Mouse (Mus musculus) left cerebral cortex, postnatal 4 days (tissue): ENCODE measurements around the gene Ruvbl1. TPM values are rescaled to one million over a fixed set of nuclear protein-coding genes. Genes with fewer than 3 reads are reported as not detected.

Experiments used
- DNase-seq: peaks from one replicate; pipeline ENCODE4 v3.0.0-alpha.2; 2022
- intact Hi-C: fragments of 180-260 bp; cut with DNase I; formaldehyde crosslinking; loops from one replicate; pipeline ENCODE4 v1.15.1; 2025
- total RNA-seq, 2 experiments: library from RNA; stranded (reverse); gene quantifications; 2 replicates each; pipeline ENCODE4 v1.2.3; 2021

The Ruvbl1 gene
- total RNA-seq, 2 experiments from 2014 or later, result 41.2 to 46.3 TPM

DNA sequence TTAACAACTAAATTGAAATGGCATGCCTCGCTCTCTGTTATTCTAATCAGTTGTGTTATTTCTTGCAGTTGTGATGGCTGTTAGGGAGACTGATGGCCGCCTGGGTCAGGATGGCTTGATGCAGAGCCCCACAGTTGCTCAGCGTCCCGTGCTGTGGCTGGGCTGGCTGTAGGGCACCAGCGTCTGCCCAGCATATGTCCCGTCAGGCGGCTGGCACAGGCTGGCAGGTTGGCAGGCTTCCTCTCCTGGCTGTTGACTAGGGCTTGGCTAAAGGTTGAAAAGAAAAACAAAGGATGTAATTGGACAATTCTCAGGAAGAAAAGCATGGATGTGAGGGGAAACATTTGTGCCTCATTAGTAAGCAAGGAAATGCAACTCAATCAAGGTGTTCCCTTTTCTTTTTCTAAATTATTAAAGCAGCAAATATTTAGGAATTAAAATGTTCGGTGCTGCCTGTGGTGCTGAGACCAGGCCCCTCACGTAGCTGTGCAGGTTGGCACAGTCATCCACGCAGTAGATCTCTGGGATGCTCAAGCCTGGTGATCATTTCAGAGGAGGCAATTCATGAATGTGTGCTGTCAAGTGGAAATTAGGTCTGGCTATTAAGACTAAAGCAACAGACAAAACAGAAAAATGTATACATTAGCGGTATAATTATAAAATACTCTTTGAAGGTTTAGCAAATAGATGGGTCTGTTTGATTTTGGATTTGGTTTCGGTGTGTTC lies 25.6 kb downstream of the Ruvbl1 start:
- DNase-seq, result peak; percentile 94
- intact Hi-C loops, result loop anchor here (10.0 kb wide), 1 partner anchor 296 kb away; the partner anchor contains the start of gene Gata2

DNA sequence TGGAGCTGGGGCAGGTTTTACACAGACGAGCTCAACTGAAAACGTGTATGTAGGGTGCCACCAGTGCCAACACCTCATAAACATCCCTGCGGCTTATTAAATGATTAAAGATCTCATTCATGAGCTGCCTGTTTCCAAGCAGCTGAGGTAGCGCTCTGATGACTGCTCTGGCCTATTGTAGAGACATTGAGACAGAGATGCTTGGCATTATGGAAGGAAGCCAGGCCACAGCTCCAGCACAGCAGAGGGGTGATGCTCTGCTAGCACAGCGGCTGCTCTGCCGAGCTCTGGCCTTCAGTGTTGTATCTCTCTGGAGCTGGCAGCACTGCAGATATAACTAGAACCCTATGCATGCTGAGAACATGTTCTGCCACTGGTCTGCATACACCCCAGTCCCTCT lies 28.5 kb downstream of the Ruvbl1 start:
- no peak for DNase-seq
- intact Hi-C loops, result loop anchor here (10.0 kb wide), 1 partner anchor 299 kb away; the partner anchor contains the start of gene Gata2

DNA sequence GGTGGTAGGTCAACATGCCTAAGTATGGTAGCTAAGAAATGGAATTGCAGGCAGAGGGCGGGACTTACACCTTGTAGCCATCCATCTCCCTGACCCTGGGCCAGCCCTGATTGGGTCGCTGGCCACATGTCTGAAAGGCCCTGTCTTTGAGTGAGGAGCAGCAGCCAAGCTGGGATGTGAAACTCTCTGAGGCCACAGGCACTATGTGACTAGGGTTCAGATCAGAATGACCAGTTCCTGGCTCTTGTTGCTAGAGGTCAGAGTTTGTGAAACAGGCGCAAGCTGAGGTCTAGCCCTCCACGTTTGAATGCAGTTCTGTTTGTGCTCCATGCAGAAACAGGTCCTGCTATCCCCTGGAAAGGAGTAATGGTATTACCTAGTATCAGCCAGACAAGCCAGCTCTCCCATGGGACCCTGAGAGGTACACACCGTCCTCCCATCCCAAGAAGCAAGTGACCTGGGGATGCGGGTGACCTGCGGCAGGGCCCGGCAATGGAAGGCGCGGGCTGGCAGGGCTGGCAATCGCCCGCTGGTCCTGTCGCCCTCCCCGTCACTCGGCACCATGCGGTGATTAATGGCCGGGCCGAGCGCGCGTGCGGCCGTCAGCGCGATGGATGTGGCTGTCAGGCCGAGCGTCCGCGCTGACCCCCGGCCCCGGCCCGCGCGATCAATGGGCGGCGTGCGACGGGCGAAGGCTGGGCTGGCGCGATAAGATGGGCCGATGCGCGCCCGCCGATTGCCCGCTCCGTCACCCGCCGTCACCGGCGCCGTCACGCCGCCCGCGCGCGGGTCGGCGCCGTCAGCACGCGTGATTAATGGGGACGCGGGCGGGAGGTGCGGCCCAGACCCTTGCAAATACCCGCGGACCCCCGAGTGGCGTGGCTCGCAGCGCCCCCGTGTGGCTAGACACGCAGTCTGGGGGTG lies 34.5 kb downstream of the Ruvbl1 start:
- intact Hi-C loops, result loop anchor here (5.0 to 10.0 kb wide), 2 partner anchors 305 to 387 kb away; partner anchors contain the start of gene Gata2
- DNase-seq, result peak; percentile 87

DNA sequence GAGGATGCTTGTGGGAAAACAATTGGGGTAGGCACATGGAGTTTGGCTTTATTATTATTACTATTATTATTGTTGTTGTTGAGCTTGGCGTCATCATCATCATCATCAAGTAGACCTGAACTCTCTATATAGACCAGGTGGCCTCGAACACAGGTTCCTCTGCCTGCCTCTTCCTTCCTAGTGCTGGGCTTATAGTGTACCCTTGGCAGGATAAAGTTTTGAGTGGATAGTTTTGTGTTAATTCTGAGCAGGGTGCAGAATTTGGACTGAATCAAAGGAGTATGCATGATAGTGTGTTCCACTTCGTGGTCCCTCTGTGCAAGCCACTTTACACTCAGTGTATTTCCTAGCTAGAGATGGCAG lies 35.2 kb downstream of the Ruvbl1 start:
- no peak for DNase-seq
- intact Hi-C loops, result loop anchor here (5.0 kb wide), 1 partner anchor 388 kb away; no protein-coding TSS in a partner anchor

DNA sequence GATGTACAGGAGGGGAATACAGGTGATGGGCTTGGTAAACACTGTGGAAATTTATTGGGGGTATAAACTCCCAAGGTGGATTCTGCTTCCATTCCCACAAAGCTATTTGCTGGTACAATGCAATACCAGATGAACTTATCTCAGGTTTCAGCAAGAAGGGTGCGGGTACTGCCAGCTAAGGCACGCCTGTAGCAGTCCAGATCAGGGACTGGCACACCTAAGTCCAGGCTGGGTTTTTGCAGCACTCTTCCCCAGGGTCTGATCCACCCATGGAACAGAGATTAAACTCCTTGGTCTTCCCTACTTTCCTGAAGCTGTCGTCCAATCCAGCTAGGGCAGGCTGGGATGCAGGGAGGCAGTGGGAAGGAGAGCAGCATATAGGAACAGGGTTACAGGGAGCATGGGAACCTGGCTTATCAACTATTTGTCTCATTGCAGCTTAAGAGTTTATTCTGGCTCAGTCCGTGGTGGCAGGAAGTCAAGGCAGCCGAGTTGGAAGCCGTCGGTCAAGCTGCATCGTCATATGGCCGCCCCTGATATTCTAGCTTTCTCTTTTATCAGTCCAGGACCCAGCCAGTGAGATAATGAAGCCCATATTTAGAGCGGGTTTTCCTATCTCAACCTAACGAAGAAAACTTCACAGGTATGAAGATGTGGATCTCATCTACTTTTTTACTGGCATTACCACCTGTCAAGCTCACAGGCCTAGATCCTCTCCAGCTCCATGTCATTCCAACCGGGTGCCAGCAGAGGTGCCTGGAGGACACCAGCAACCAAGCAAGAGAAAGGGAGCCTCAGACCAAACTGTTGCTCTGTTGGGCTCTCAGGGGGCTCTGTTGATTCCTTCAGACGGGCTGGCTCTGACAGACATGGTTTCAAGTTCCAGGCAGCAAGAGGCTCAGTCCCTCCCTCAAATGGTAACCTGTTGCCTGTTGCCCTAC lies 37.1 kb downstream of the Ruvbl1 start:
- no peak for DNase-seq
- intact Hi-C loops, result loop anchor here (5.0 kb wide), 1 partner anchor 390 kb away; no protein-coding TSS in a partner anchor

DNA sequence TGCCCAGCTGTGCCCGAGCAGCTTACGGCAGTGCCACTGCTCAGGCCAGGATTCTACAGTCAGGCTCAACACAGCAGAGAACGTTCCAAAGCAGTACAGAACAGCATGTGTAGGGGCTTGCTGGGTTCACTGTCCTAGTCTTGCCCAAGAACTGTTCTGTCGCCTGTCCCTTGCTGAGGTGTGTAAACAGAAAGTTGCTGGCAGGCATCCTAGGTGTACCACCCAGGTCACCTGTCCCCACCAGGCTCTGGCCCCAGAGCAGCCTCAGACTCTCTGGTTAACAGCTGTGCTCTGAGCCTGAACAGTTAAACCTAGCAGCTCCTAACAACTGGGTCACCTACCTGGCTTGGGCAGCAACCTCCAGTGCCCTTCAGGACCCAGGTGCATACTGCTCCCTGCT lies 37.8 kb downstream of the Ruvbl1 start:
- DNase-seq, result no peak
- intact Hi-C loops, result loop anchor here (5.0 kb wide), 1 partner anchor 391 kb away; no protein-coding TSS in a partner anchor

DNA sequence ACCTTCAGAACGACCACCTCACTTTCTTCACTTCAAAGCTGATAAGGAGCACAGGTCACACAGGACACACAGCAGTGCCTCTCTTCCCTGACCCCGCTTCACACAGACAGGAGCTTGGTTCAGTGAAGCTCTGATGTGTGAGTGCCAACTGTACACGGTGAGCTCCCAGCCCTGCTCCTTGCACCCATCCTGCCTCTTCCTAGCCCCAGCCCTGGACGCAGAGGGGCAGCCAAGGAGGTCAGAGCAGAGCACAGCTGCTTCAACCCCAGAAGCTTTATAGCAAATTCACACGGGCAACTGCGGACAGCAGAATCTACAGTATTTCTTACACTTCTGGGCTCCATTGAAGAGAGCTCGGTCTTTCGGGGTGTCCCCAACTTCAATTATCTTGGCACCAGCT lies 48.8 kb downstream of the Ruvbl1 start:
- no peak for DNase-seq
- intact Hi-C loops, result no loop called here

DNA sequence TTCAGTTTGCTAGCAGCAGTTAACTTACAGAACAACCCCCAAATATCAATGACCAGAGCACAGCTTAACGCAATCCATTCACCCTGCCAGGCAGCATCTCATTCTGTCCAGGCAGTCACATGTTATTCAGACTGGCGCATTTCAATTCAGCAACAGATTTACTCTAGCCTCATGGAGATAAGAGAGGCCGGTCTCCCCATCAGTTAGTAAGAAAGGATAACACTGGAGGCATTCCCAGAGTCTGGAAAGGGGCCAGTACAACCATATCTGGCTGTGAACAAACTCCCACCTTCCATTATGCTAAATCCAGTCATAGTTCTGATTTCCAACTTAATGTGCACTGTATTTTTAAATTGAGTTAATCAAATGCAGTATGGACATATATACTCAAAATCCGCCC lies 49.3 kb downstream of the Ruvbl1 start:
- intact Hi-C loops, result no loop called here
- DNase-seq, result no peak

DNA sequence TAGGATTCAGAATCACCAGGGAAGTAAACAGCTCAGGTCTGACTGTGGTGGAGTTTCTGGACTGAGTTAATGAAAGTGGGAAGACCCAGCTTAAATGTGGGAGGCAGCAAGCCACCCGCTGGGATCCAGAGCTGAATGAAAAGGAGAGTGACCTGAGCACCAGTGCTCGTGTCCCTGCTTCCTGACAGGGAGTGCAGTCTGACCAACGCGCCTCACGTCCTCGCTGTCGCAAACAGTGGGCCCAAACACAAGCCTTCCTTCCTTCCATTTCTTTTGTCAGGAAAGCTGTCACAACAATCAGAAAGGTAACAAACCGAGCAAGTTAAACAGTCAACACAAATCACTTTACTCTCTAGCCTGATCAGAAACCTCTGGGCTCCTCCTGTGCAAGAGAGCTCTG lies 50.8 kb downstream of the Ruvbl1 start:
- no peak for DNase-seq
- intact Hi-C loops, result no loop called here

DNA sequence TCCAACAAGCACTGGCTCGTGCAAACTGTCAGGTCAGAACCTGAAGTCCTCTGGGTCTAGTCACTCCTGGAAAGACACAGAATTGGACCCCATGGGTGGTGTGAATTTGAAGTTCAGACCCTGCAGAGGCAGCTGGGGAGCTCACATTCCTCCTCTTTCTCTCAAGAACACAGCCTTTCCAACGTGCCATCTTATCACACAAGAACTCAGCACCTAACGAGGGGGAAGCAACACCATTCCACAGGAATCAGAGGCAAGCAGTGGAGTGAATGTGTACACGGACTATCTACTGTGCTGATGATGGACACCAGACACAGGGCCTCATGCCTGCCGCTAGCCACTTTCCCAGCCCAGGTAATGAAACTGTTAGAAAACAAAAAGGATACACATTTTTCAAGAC lies 51.5 kb downstream of the Ruvbl1 start:
- no peak for DNase-seq
- intact Hi-C loops, result no loop called here

DNA sequence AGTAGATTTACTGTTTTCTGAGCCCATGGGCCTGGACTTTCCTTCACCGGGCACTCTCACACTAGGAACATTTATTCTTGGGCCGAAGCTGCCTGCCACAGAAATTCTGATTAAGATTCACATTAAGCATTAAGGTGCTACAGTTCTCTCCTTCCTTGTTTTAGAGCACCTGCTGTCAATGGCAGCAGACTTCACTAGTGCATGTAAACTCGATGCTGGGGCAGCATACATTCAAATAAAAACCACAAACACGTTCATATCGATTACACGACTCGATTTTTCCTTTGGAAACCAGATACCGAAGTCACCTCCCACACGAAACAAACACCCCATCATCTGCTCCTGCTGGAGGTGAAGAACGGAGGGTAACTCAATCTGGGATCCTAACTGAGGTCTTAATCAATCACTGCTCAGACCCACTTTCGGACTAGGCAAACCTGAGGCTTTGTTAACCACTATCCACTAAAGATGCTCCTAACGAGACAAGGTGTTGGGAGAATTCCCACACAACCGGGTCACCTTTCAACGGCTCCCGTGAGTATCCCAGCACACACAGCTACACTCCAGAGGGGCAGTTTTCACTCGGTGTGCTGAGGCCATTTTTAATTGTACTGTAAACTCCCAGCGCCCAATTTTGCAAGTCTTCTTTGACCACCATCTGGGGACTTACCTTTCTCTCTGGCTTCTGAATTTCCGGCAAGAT lies 52.6 kb downstream of the Ruvbl1 start:
- intact Hi-C loops, result no loop called here
- no peak for DNase-seq

DNA sequence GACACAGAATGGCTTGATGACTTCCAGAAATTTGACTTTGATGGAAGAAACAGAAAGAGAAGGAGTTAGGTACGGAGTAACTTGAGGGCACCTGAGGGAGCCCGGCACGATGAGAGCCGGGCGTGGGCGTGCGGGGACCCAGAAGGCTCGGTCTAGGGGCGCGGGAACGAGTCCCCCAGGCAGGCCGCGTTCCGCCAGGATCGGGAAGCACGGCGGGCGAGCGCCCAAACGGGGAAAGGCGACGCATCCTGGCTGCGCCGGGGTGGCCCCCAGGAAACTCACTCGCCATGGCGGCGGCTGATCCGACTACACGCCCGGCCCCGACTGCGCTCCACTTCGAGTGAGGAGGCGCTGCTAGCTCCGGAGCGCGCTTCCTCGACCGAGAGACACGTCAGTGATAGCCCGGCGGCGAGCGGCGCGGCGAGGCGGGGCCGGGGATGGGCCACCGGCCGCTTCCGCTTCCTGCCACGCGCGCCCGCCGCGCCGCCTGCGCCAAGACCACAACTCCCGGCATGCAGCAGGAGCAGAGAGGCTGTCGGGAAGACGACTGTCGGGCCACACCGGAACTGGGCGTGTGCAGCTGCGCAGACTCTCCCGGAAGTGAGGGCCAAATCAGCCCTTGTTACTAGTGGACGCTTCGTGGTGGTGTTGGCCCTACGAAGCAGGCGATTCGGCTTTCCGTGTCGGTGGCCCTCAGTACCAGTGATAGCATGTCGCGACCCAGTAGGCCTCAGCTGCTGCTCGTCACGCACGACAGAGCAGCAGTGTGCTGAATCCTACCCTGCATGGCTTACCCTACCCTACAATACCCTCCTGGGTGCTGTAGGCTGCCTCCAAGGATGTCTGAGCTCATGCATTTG lies 53.4 kb downstream of the Ruvbl1 start, which contains the start of gene Sec61a1:
Gene Sec61a1, minus strand, starts transcription at position 502 of the 860 bp plus-strand sequence.
- peak; percentile 96 for DNase-seq
- intact Hi-C loops, result no loop called here

DNA sequence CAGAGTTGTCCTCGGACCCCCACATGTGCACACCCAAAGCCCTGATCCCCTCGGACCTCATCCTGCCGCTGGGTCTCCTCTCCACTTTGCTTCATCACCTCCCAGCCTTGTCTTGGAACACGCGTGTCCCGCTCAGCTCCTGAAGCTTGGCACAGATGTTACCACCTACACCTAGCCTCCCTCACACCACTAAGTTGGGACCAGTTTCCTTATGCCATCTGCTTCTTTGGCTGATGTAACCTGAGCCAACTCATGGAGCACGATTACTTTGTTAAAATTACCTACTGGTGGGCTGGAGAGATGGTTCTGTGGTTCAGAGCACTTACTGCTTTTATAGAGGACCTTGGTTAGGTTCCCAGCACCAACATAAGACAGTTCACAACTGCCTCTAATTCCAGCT lies 56.6 kb downstream of the Ruvbl1 start:
- no peak for DNase-seq
- intact Hi-C loops, result no loop called here

DNA sequence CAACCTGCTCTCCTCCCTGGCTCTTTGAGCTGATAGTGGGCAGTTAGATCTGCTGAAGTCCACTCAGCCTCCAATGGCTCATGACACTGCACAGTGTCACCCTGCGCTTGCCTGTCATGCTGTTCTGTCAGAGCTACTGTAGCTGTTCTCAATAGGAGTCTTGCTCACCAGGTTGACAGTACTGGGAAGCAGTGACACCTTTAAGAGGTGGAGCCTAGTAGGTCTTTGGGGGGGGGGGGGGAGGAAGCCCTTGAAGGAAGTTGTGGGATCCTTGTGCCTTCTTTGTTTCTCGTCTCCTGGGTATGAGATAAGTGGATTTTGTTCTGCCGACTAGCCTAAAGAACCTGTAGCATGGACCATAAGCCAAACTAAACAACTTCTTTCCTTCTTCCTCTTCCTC lies 57.4 kb downstream of the Ruvbl1 start:
- no peak for DNase-seq
- intact Hi-C loops, result no loop called here

DNA sequence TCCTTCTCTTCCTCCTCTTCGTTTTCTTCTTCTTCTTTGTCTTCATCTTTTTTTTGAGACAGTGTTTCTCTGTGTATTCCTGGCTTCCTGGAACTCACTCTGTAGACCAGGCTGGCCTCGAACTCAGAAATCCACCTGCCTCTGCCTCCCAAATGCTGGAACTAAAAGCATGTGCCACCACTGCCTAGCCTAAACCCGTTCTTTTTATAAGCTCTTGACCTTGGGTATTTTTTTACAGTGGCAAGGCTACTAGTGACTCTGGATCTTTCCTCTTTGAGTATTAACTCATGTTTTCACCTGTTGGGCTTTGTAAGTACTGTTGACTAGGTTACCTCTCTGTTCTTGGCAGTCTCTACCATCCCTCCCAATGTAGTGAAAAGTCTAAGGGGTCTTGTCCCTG lies 57.8 kb downstream of the Ruvbl1 start:
- intact Hi-C loops, result no loop called here
- DNase-seq, result no peak

DNA sequence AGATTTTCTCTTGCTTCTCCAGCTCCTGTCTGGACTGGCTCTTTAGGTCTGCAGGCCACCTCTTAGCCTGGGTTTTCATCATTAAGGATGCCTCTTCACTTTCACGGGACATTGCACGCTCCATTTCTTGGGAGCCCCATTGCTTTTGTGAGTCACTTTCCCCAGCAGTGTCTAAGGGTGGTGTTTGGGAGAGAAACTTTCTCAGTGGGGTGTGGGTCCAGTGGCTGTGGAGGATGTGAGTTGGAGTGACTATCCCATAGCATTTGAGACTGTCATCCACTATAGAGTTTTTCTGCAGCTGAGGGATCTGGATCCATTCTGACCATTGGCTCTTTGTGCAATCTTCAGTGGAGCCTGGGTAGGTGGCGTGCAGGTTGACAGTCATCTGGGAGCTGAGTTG lies 58.2 kb downstream of the Ruvbl1 start:
- DNase-seq, result no peak
- intact Hi-C loops, result no loop called here

DNA sequence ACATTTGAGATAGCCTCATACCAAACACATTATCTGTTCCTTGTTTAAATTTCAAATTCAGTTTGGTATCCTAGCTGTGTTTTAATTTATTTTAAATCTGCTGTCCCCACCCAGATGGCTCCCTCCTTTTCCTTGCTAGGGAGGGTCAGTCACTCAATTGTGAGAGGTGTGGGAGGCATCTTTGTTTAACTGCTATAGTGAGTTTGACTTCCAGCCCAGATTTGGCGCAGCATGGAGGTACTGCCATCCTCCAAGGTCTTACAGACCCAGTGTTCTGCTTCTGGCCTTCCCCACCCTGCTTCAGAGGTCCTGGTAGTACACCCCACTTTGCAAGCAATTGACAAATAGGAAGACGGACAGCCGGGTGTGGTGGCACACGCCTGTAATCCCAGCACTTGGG lies 58.8 kb downstream of the Ruvbl1 start:
- intact Hi-C loops, result no loop called here
- no peak for DNase-seq

DNA sequence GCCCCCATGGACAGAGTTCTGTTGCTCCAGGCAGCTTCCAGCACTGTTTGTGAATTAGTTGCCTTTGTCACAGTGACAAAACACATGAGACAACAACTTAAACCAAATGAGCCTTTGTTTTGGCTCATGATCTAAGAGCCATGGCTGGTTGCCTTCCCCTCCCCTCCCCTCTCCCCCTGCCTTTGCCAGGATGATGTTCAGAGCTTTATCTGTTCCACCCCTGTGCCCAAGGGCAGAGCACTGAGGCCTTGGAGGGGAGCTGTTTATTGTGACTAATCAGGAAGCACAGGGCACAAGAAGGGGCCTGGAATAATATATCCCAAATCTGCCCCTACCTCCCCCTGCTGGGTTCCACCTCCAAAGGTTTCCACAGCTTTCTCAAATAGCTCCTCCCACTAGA lies 65.1 kb downstream of the Ruvbl1 start:
- DNase-seq, result no peak
- intact Hi-C loops, result no loop called here
